Mouse (Mus musculus) liver, embryonic 12.5 days (tissue): Measurements from ENCODE around the gene Mgst3. TPM values are rescaled to one million over a fixed set of nuclear protein-coding genes. Genes with fewer than 3 reads are reported as not detected.

Experiments
- ATAC-seq: fragments of 200-750 bp; cut with Nextera tagmentation; 2 replicates; pipeline ENCODE4 v1.8.0; 2017; ENCODE audit warnings: moderate number of reproducible peaks, mild to moderate bottlenecking, moderate library complexity
- H3K27ac ChIP-seq: fragments of 300-500 bp; sonication (generic); 2 replicates; pipeline ENCODE4 v1.5.1; 2016; ENCODE audit warnings: mild to moderate bottlenecking
- H3K27me3 ChIP-seq: fragments of 300-500 bp; sonication (generic); replicated peaks from 2 replicates; pipeline ENCODE4 v1.6.1; 2016; ENCODE audit warnings: mild to moderate bottlenecking, moderate library complexity
- H3K36me3 ChIP-seq: fragments of 300-500 bp; sonication (generic); 2 replicates; pipeline ENCODE4 v1.6.1; 2016; ENCODE audit warnings: mild to moderate bottlenecking, moderate library complexity
- H3K4me1 ChIP-seq: fragments of 300-500 bp; sonication (generic); 2 replicates; pipeline ENCODE4 v1.6.1; 2016
- H3K4me2 ChIP-seq: fragments of 300-500 bp; sonication (generic); 2 replicates; pipeline ENCODE4 v1.6.1; 2016; ENCODE audit warnings: mild to moderate bottlenecking, moderate library complexity
- H3K4me3 ChIP-seq: fragments of 300-500 bp; sonication (generic); 2 replicates; pipeline ENCODE4 v1.5.1; 2016; ENCODE audit warnings: mild to moderate bottlenecking, moderate library complexity
- H3K9ac ChIP-seq: fragments of 300-500 bp; sonication (generic); 2 replicates; pipeline ENCODE4 v1.6.1; 2016; ENCODE audit warnings: mild to moderate bottlenecking, moderate library complexity
- H3K9me3 ChIP-seq: fragments of 300-500 bp; sonication (generic); replicated peaks from 2 replicates; pipeline ENCODE4 v1.6.1; 2016; ENCODE audit warnings: mild to moderate bottlenecking, moderate library complexity
- WGBS: fragments of 180-500 bp; shearing (Covaris S2); methylation state at CpG from one replicate; pipeline ENCODE4 v1.1.7; 2016; ENCODE audit not compliant: insufficient replicate concordance; 5-methylcytosine and 5-hydroxymethylcytosine counted together
- microRNA-seq: library from miRNA; unstranded; fragments of <30 nt; microRNA quantifications from one replicate; pipeline ENCODE4, GENCODE M21; 2017
- polyA plus RNA-seq: library from polyadenylated mRNA; unstranded; fragments of >200 nt; fragmentation: Nextera tagmentation; extraction: Ambion mirVana; gene quantifications from 2 replicates; pipeline ENCODE4 v1.2.1, GENCODE M21; 2016

Mgst3 gene
- polyA plus RNA-seq, 1 experiment from 2014 or later = 396 TPM

- H3K27ac ChIP-seq = no peak overlapping the region
- no peak overlapping the region for H3K4me2 ChIP-seq
- no peaks in the 10 kb centered on the region for H3K9me3 ChIP-seq
- no peaks in the 10 kb centered on the region for H3K27me3 ChIP-seq
- no peak overlapping the region for H3K4me3 ChIP-seq
- no peak for ATAC-seq
- peaks cover 24% of the 10 kb centered on the region for H3K4me1 ChIP-seq
- peaks cover 23% of the 10 kb centered on the region for H3K36me3 ChIP-seq
- H3K9ac ChIP-seq = no peak overlapping the region
- 60% methylated on average over 3 of the region's 3 CpGs for WGBS
These were observed 57.2 kb downstream of the Mgst3 start for GRCm38 (mm10) chr1:167336398-167336797.

GRCm38 (mm10) chr1:167331106-167331505, 62.5 kb downstream of the Mgst3 start:
- 66% methylated on average over 8 of the region's 8 CpGs for WGBS
- Histone ChIP-seq H3K27me3 (no peaks in the 10 kb centered on the region), H3K4me1 (no peaks in the 10 kb centered on the region), H3K4me3 (no peak overlapping the region), H3K9ac (no peak overlapping the region), H3K9me3 (no peaks in the 10 kb centered on the region), H3K27ac (no peak overlapping the region), H3K36me3 (peaks cover 72% of the 10 kb centered on the region), H3K4me2 (no peak overlapping the region)
- ATAC-seq = no peak; the same call in 1 of the 2 replicates

GRCm38 (mm10) chr1:167328776-167329175, 64.9 kb downstream of the Mgst3 start:
- no peak for ATAC-seq
- Histone ChIP-seq H3K9me3 (no peaks in the 10 kb centered on the region), H3K4me3 (no peak overlapping the region)

More at GRCm38 (mm10) chr1:167328776-167329175, 64.9 kb downstream of the Mgst3 start:
- Histone ChIP-seq H3K27me3 (no peaks in the 10 kb centered on the region), H3K36me3 (peaks cover 95% of the 10 kb centered on the region), H3K27ac (no peak overlapping the region), H3K4me2 (no peak overlapping the region), H3K4me1 (no peaks in the 10 kb centered on the region), H3K9ac (no peak overlapping the region)
- 82% methylated on average over 6 of the region's 6 CpGs for WGBS

Small RNA genes lying within 50 kb of the gene (microRNA-seq; reads per million reads assigned to microRNA genes)
- gene Gm25911 = 4.9 reads per million, percentile 8 among the genes with 10 or more reads in this experiment

Other genes starting within 250 kb of the Mgst3 start
- gene Uck2, start 108.5 kb downstream of the Mgst3 start, polyA plus RNA-seq = 102 and 103 TPM in 2 replicates
- 70.7 and 74.2 TPM in 2 replicates for gene Tmco1, start 85.5 kb downstream of the Mgst3 start, polyA plus RNA-seq
- 94.4 and 99.5 TPM in 2 replicates for gene Aldh9a1, start 43.9 kb downstream of the Mgst3 start, polyA plus RNA-seq
- not detected in 2 replicates for gene Lrrc52, start 72.9 kb upstream of the Mgst3 start, polyA plus RNA-seq
- gene Rxrg, start 204.5 kb upstream of the Mgst3 start, polyA plus RNA-seq = 0.38 and 1.2 TPM in 2 replicates